Mouse (Mus musculus) hindbrain, embryonic 13.5 days (tissue): ENCODE data around the gene Ndufs2. TPM values are rescaled to one million over a fixed set of nuclear protein-coding genes. Genes with fewer than 3 reads are reported as not detected.

Experiments used
- ATAC-seq: fragments of 200-750 bp; cut with Nextera tagmentation; 2 replicates; pipeline ENCODE4 v1.8.0; 2017; ENCODE audit warnings: moderate TSS enrichment; ENCODE audit not compliant: low FRiP score
- H3K27ac ChIP-seq: fragments of 300-500 bp; sonication (generic); 2 replicates; pipeline ENCODE4 v1.5.1; 2015; ENCODE audit warnings: inconsistent platforms, mild to moderate bottlenecking, moderate library complexity
- H3K27me3 ChIP-seq: fragments of 300-500 bp; sonication (generic); 2 replicates; pipeline ENCODE4 v1.6.1; 2015; ENCODE audit warnings: mild to moderate bottlenecking, inconsistent platforms
- H3K36me3 ChIP-seq: fragments of 300-500 bp; sonication (generic); 2 replicates; pipeline ENCODE4 v1.6.1; 2015; ENCODE audit warnings: mild to moderate bottlenecking, inconsistent platforms
- H3K4me1 ChIP-seq: fragments of 300-500 bp; sonication (generic); replicated peaks from 2 replicates; pipeline ENCODE4 v1.6.1; 2015; ENCODE audit warnings: inconsistent platforms
- H3K4me2 ChIP-seq: fragments of 300-500 bp; sonication (generic); 2 replicates; pipeline ENCODE4 v1.6.1; 2015; ENCODE audit warnings: inconsistent platforms, mild to moderate bottlenecking, moderate library complexity
- H3K4me3 ChIP-seq: fragments of 300-500 bp; sonication (generic); 2 replicates; pipeline ENCODE4 v1.5.1; 2015; ENCODE audit warnings: mild to moderate bottlenecking, inconsistent platforms
- H3K9ac ChIP-seq: fragments of 300-500 bp; sonication (generic); 2 replicates; pipeline ENCODE4 v1.6.1; 2015; ENCODE audit warnings: mild to moderate bottlenecking, inconsistent platforms
- H3K9me3 ChIP-seq: fragments of 300-500 bp; sonication (generic); 2 replicates; pipeline ENCODE4 v1.6.1; 2016; ENCODE audit warnings: inconsistent platforms
- WGBS: fragments of 180-500 bp; shearing (Covaris S2); methylation state at CpG from one replicate; pipeline ENCODE4 v1.1.7; 2015; 5-methylcytosine and 5-hydroxymethylcytosine counted together
- polyA plus RNA-seq: library from polyadenylated mRNA; unstranded; fragments of >200 nt; fragmentation: Nextera tagmentation; extraction: Ambion mirVana; gene quantifications from 2 replicates; pipeline ENCODE4 v1.2.1, GENCODE M21; 2015

The Ndufs2 gene
- polyA plus RNA-seq, 1 experiment from 2014 or later, result 222 TPM

- Histone ChIP-seq H3K9me3 (no peaks in the 10 kb centered on the region), H3K4me3 (peak within 1 kb of the TSS; percentile 63), H3K36me3 (no peaks in the 10 kb centered on the region), H3K27ac (no peak within 1 kb of the TSS), H3K27me3 (peaks cover 74% of the 10 kb centered on the region), H3K4me2 (peak within 1 kb of the TSS; percentile 98), H3K9ac (peak within 1 kb of the TSS; percentile 77), H3K4me1 (peaks cover 39% of the 10 kb centered on the region)
- WGBS, result under 1% methylated on average over 33 of the region's 33 CpGs
- ATAC-seq, result peak; percentile 72
Measured at GRCm38 (mm10) chr1:171195887-171196397, 55.2 kb downstream of the Ndufs2 start, which contains the start of gene Pcp4l1. Gene Pcp4l1 (minus strand): TSS chr1:171196268.

GRCm38 (mm10) chr1:171195046-171195822 is 56.0 kb downstream of the Ndufs2 start:
- no peaks in the 10 kb centered on the region for H3K36me3 ChIP-seq
- peak; percentile 5; the same call in 1 of the 2 replicates for ATAC-seq
- peak overlapping the region; percentile 63 for H3K4me3 ChIP-seq
- WGBS, result 4% methylated on average over 20 of the region's 20 CpGs
- H3K4me1 ChIP-seq, result peaks cover 39% of the 10 kb centered on the region
- H3K27ac ChIP-seq, result no peak overlapping the region
- peaks cover 77% of the 10 kb centered on the region for H3K27me3 ChIP-seq
- H3K4me2 ChIP-seq, result peak overlapping the region; percentile 98
- peak overlapping the region; percentile 77 for H3K9ac ChIP-seq
- no peaks in the 10 kb centered on the region for H3K9me3 ChIP-seq

DNA sequence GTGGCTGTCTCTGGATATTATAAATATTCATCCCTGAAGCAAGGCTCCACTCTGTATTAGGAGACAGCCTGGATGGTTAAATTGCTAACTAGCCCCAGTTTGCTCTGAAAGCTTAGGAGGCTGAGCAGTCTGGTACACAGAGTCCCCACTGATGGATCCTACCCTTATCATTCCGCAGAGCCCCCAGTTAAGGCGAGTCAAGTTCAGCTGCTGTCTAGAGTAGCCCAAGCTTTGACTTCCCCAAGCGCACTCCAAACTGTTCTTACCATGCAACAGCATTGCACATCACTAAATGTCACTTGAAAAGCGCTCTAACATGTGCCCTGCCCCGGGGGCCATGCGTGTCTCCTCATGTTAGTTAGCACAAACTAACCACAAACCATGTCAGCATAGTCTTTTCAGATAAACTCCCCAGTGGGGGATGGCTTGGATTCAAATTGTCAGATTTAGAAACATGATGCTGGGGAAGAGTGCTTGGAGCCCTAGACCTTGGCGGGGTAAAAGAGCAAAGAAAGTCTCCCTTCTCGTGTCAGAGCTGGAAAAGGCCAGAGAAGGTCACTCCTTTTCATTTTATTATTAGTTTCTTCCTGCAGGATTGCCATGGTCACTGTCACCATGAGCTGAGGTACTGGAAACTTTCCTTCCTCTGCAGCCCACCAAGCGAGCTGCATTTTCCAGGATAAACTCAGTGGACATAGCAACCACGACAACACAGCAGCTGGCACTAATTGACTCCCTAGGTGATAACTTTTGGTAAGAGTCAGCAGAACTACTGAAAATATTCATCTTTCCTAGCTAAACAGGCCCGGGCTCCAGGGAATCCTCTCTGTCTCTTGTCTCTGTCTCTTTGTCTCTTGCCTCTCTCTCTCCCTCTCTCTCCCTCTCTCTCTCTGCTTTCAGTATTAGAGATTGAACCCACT is 57.0 kb downstream of the Ndufs2 start:
- 24% methylated on average over 11 of the region's 11 CpGs for whole genome bisulfite sequencing
- 0 out of 2 replicates have a peak, but pooled peaks have one; percentile 7 for ATAC-seq
- H3K36me3 ChIP-seq, result no peaks in the 10 kb centered on the region
- H3K27me3 ChIP-seq, result peaks cover 72% of the 10 kb centered on the region
- peak overlapping the region; percentile 54 for H3K4me2 ChIP-seq
- peak overlapping the region; percentile 63 for H3K4me3 ChIP-seq
- no peaks in the 10 kb centered on the region for H3K9me3 ChIP-seq
- H3K9ac ChIP-seq, result no peak overlapping the region
- H3K4me1 ChIP-seq, result peaks cover 47% of the 10 kb centered on the region
- H3K27ac ChIP-seq, result peak overlapping the region; percentile 72

DNA sequence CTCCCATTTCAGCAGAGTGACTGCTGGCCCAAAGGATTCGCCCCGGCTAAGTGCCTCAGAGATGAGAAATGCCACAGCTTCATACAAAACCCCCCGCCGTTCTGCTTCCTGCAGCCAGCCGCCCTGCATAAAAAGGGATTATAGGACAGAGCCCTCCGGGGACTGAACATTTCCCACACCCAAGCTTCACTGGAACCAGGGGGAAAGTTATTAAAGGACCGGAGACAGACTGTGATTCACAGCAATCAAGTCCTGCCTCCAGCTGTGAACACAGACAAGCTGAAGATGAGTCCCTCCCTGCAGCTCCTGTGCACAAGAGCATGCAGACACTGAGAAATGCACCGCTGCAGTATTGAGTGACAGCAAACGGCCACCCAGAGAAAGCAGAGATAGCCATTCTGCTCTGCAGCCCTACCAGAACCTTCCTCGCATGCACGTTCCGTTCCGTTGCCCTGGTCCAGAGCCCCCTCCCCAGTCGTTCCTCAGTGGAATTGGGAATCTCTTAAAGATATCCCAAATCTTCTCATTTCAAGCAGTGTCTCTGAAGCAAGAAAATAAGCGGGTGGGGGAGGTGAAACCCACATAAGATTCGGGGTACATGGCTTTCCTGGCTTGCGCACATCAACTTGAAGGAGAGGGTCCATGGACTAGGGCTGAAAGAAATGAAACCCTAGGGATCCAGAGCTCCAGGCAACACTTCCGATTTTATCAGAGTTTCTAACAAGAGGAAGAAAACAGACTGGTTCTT is 57.9 kb downstream of the Ndufs2 start:
- peaks cover 55% of the 10 kb centered on the region for H3K4me1 ChIP-seq
- H3K9me3 ChIP-seq, result no peaks in the 10 kb centered on the region
- peak overlapping the region; percentile 54 for H3K4me2 ChIP-seq
- 3% methylated on average over 18 of the region's 18 CpGs for WGBS
- peak overlapping the region; percentile 63 for H3K4me3 ChIP-seq
- 0 out of 2 replicates have a peak, but pooled peaks have one; percentile 10 for ATAC-seq
- peak overlapping the region; percentile 72 for H3K27ac ChIP-seq
- H3K9ac ChIP-seq, result peak overlapping the region; percentile 31
- H3K27me3 ChIP-seq, result peaks cover 65% of the 10 kb centered on the region
- H3K36me3 ChIP-seq, result no peaks in the 10 kb centered on the region

DNA sequence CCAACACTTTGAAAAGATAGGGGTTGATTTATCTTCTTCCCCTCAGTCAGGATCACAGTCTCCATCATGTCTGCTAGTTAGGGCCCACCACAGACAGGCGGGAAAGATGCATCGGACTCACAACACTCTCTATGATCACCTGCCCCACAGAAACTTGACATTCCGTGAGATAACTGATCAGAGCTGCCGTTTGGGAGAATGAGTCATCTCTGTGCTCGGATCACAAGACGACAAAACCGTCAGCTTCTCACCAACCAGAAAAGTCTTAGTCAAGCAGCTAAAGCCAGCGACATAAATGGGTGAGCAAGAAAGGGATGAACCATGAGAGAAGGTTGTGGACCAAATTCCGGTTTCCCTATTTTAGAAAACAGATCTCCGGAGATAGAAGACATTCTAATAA is 58.9 kb downstream of the Ndufs2 start:
- Histone ChIP-seq H3K36me3 (no peaks in the 10 kb centered on the region), H3K4me2 (no peak overlapping the region), H3K9me3 (no peaks in the 10 kb centered on the region), H3K27ac (peak overlapping the region; percentile 72; the same call in 1 of the 2 replicates), H3K4me1 (peaks cover 58% of the 10 kb centered on the region), H3K27me3 (peaks cover 57% of the 10 kb centered on the region), H3K4me3 (no peak overlapping the region), H3K9ac (no peak overlapping the region)
- WGBS, result 53% methylated on average over 10 of the region's 10 CpGs
- ATAC-seq, result no peak

- peaks cover 44% of the 10 kb centered on the region for H3K27me3 ChIP-seq
- no peak for ATAC-seq
- H3K27ac ChIP-seq, result no peak overlapping the region
- H3K4me3 ChIP-seq, result no peak overlapping the region
- no peak overlapping the region for H3K9ac ChIP-seq
- no peaks in the 10 kb centered on the region for H3K36me3 ChIP-seq
- H3K4me1 ChIP-seq, result peaks cover 53% of the 10 kb centered on the region
- 96% methylated on average over 9 of the region's 9 CpGs for WGBS
- H3K9me3 ChIP-seq, result no peaks in the 10 kb centered on the region
- H3K4me2 ChIP-seq, result no peak overlapping the region
Measured at GRCm38 (mm10) chr1:171190832-171191231, 60.4 kb downstream of the Ndufs2 start.

DNA sequence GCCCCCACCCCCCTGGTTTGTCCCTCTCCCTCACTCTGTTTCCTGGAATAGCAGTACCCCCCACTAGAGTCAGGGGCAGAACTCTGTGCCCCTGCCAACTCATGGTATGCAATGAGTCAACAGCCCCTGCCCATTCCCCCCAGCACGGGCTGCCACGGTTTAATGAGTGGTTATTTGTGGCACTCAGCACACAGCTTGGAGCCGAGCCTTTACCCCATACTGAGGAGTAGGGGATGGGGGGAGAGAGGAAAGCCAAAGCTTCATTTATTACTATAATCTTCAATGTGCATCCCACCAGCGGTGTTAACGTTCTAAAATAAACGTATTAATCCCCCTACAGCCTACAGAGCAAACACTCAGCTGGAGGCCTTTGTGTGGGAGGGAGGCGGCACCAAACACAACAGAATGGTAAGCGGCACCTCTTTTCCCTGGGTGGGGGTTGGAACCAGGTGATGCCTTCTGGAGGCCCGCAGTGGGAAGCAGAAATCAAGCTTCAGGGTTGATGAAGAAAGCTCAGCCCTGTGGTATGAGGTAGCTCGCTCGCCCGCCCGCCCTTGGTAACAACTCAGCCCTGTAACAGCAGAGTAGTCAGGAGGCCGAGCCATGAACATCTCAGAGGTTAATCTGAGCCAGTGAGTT is 61.6 kb downstream of the Ndufs2 start:
- peaks cover 31% of the 10 kb centered on the region for H3K27me3 ChIP-seq
- no peaks in the 10 kb centered on the region for H3K36me3 ChIP-seq
- H3K9ac ChIP-seq, result no peak overlapping the region
- H3K4me3 ChIP-seq, result no peak overlapping the region
- 0 out of 2 replicates have a peak, but pooled peaks have one; percentile 33 for ATAC-seq
- 31% methylated on average over 14 of the region's 14 CpGs for WGBS
- H3K4me1 ChIP-seq, result peaks cover 42% of the 10 kb centered on the region
- no peaks in the 10 kb centered on the region for H3K9me3 ChIP-seq
- H3K27ac ChIP-seq, result peak overlapping the region; percentile 53; the same call in 1 of the 2 replicates
- no peak overlapping the region for H3K4me2 ChIP-seq

GRCm38 (mm10) chr1:171189046-171189445 is 62.1 kb downstream of the Ndufs2 start:
- Histone ChIP-seq H3K36me3 (no peaks in the 10 kb centered on the region), H3K4me1 (peaks cover 36% of the 10 kb centered on the region), H3K27ac (peak overlapping the region; percentile 53; the same call in 1 of the 2 replicates), H3K9ac (no peak overlapping the region), H3K4me2 (no peak overlapping the region), H3K4me3 (no peak overlapping the region), H3K27me3 (peaks cover 26% of the 10 kb centered on the region), H3K9me3 (no peaks in the 10 kb centered on the region)
- 14% methylated on average over 8 of the region's 8 CpGs for WGBS
- no peak for ATAC-seq

GRCm38 (mm10) chr1:171187851-171188700 is 63.1 kb downstream of the Ndufs2 start:
- H3K4me1 ChIP-seq, result peaks cover 27% of the 10 kb centered on the region
- WGBS, result 24% methylated on average over 13 of the region's 13 CpGs
- no peak overlapping the region for H3K4me3 ChIP-seq
- H3K9me3 ChIP-seq, result no peaks in the 10 kb centered on the region
- peaks cover 18% of the 10 kb centered on the region for H3K27me3 ChIP-seq
- no peaks in the 10 kb centered on the region for H3K36me3 ChIP-seq
- no peak overlapping the region for H3K9ac ChIP-seq
- peak overlapping the region; percentile 2; the same call in 1 of the 2 replicates for H3K27ac ChIP-seq
- peak overlapping the region; percentile 25; the same call in 1 of the 2 replicates for H3K4me2 ChIP-seq
- no peak for ATAC-seq

DNA sequence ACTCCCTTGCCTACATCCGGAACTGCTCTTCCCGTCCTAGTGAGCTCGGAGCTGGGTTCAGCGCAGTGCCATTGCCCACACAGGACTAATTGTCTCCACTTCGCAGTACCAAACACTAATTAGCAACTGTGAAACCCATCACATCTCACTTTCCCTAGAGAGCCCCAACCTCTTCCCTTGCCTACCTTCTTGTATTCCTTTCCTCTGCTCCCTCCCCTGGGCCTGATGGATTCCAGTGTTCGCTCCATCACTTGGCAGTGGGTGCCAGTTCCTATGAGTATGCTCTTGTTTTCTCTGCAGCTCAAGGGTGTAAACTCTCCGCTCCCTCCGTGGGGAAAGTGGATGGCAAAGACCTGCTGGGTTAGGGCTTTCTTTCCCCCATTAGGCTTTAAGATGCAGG is 65.5 kb downstream of the Ndufs2 start:
- no peak overlapping the region for H3K4me3 ChIP-seq
- no peaks in the 10 kb centered on the region for H3K36me3 ChIP-seq
- H3K4me2 ChIP-seq, result no peak overlapping the region
- H3K9me3 ChIP-seq, result no peaks in the 10 kb centered on the region
- no peak overlapping the region for H3K9ac ChIP-seq
- H3K27ac ChIP-seq, result no peak overlapping the region
- H3K4me1 ChIP-seq, result peaks cover 19% of the 10 kb centered on the region
- H3K27me3 ChIP-seq, result peaks cover under 1% of the 10 kb centered on the region; the same call in 1 of the 2 replicates
- ATAC-seq, result no peak
- WGBS, result 67% methylated on average over 8 of the region's 8 CpGs
